Mouse (Mus musculus): ENCODE measurements around the gene Palm. TPM values are rescaled to one million over a fixed set of nuclear protein-coding genes. Genes with fewer than 3 reads are reported as not detected.
A peak's percentile ranks its signal among the peaks of the same experiment; 100 is the strongest.

Gene Palm
- total and polyA plus RNA-seq, 2 experiments from 2014 or later: 156 to 242 TPM

DNA sequence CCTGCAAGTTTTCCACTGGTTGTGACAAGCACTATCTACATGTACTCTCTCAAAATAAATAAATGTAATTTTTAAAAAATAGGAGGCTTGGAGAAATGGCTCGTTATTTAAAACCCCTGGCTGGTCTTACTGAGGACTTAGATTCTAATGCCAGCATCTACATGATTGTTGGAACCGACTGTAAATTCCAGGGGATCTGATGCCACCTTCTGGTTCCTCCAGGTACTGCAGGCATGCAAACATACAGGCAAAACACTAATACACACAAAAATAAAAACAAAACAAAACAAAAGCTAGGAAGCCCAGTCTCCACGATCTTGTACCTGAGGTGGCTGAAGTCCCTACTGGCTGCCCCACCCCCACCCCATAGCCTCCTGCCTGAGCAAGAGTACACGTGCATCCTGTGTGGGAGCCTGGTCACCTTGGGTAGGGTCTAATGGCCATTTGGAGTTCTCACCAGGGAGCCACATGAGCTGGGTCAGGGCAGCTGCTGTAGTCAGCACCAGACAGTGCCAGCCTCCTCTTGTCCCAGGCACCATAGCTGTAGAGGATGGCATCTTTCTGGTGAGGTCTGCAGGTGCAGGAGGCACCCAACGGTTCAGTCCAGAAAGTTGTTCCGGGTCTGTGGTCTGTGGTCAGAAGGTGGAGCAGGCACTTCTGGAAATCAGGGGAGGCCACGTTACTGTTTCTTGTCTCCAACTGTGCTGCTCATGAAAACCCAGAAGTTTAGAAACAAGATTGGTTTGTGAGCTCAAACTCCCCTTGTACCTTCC, 4.8 kb upstream of the Palm start:
- Histone ChIP-seq H3K4me1 (ENCODE audit: insufficient read depth, low read length) (no peaks in the 10 kb centered on the region), H3K4me3 (ENCODE audit: low read length) (no peak overlapping the region), H3K36me3 (ENCODE audit: insufficient read depth, low read length) (no peaks in the 10 kb centered on the region), H3K27me3 (ENCODE audit: insufficient read depth, low read length) (no peaks in the 10 kb centered on the region), H3K9ac (replicated peaks; ENCODE audit: low read length) (no peak overlapping the region), H3K4me2 (ENCODE audit: low read depth, low read length) (no peak overlapping the region), H3K9me3 (ENCODE audit: low read length) (no peaks in the 10 kb centered on the region), H3K27ac (no peak overlapping the region)
- DNase-seq (ENCODE audit: low spot score): peak; percentile 87
- WGBS: 36% methylated on average over 7 of the region's 7 CpGs
- ATAC-seq: no peak
- TF ChIP-seq CTCF (IDR thresholded peaks at IDR 0.05; ENCODE audit: low read depth): peak; percentile 91

DNA sequence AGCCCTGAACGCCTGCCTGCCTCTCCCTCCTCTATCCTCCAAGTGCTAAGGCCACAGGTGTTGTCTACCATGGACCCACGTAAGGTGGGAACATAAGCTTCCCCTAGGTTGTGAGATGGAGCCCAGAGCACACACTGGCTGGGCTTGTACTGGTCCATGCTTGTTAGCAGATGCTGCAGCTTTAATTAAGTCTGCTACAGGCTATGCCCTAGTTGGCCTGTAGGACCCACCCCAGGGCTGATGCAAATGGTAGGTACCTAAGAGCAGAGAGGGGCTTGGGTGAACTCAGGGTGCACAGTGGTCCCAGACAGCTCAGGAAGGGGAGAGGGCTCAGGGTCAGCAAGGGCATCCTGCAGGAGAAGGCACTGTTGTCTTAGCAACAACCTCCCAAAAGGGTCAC, 3.8 kb upstream of the Palm start:
- WGBS: 49% methylated on average over 2 of the region's 2 CpGs
- Histone ChIP-seq H3K36me3 (ENCODE audit: insufficient read depth, low read length) (no peaks in the 10 kb centered on the region), H3K9ac (replicated peaks; ENCODE audit: low read length) (no peak overlapping the region), H3K9me3 (ENCODE audit: low read length) (no peaks in the 10 kb centered on the region), H3K27ac (no peak overlapping the region), H3K4me2 (ENCODE audit: low read depth, low read length) (no peak overlapping the region), H3K4me1 (ENCODE audit: insufficient read depth, low read length) (0 out of 2 replicates have a peak, but pooled peaks cover under 1% of the 10 kb centered on the region), H3K4me3 (ENCODE audit: low read length) (no peak overlapping the region), H3K27me3 (ENCODE audit: insufficient read depth, low read length) (no peaks in the 10 kb centered on the region)
- DNase-seq (ENCODE audit: low spot score) (no peak), ATAC-seq (no peak)
- no peak for TF ChIP-seq CTCF (IDR thresholded peaks at IDR 0.05; ENCODE audit: low read depth)

DNA sequence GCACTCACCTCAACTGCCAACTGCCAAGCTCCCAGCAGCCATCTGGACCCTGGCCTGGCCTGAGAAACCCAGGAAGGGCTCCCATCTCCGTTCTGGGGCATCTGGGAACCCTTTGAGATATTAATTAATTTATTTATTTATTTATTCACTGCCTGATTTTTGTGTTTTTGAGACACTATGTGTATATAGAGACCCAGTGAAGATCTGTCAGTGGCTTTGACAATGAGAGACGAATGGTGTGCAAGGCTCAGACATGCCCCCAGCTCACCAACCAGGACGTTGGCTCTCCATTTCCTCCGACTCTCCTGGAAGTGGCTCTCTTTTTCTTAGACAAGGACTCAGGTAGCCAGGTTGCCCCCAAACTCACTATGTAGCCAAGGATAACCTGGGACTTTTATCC, 2.5 kb upstream of the Palm start, which contains the start of gene Prss57:
Gene Prss57 (minus strand): TSS at position 101 of the 400 bp plus-strand sequence.
- no peak for DNase-seq (ENCODE audit: low spot score)
- Histone ChIP-seq H3K9ac (replicated peaks; ENCODE audit: low read length) (no peak within 1 kb of the TSS), H3K27ac (no peak within 1 kb of the TSS), H3K4me1 (ENCODE audit: insufficient read depth, low read length) (peaks cover 9% of the 10 kb centered on the region), H3K9me3 (ENCODE audit: low read length) (no peaks in the 10 kb centered on the region), H3K4me3 (ENCODE audit: low read length) (no peak within 1 kb of the TSS), H3K27me3 (ENCODE audit: insufficient read depth, low read length) (no peaks in the 10 kb centered on the region), H3K36me3 (ENCODE audit: insufficient read depth, low read length) (no peaks in the 10 kb centered on the region), H3K4me2 (ENCODE audit: low read depth, low read length) (no peak within 1 kb of the TSS)
- no peak for TF ChIP-seq CTCF (IDR thresholded peaks at IDR 0.05; ENCODE audit: low read depth)
- ATAC-seq: no peak
- 86% methylated on average over 4 of the region's 4 CpGs for WGBS

DNA sequence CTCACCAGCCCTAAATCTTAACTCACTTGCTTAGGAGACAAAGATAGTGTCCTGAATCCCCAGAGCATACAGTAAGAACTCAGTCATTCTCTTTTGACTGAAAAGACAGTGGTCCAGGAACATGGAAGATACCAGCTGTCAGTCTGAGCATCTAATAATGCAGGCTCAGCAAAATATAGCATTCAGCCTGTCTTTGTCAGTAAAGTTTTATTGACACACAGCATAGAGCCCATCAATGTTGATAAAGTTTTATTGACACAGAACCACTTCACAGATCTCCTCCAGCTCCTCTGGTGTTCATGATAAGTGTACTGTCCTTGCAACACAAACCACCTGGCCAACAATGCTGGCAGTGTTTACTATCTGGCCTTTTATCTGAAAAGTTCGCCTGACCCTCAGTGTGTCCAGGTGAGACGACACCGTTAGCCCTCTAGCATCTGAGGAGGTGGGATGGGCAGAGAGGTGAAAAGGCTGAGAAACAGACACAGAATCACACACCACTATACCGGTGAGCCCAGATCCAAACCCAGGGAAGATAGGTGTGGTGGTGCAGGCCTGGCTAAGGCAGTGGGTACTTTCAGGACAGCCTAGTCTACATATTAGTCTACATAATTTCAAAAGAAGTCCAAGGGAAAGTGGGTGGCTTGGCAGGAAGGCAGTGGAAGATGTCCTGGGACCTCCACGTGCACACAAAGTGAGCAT, 882 bp upstream of the Palm start:
- ATAC-seq: no peak
- no peak for DNase-seq (ENCODE audit: low spot score)
- H3K27me3 ChIP-seq (ENCODE audit: insufficient read depth, low read length): no peaks in the 10 kb centered on the region
- H3K9ac ChIP-seq (replicated peaks; ENCODE audit: low read length): no peak overlapping the region
- TF ChIP-seq CTCF (IDR thresholded peaks at IDR 0.05; ENCODE audit: low read depth): no peak
- H3K4me1 ChIP-seq (ENCODE audit: insufficient read depth, low read length): peaks cover 13% of the 10 kb centered on the region
- WGBS: 88% methylated on average over 5 of the region's 5 CpGs
- H3K4me2 ChIP-seq (ENCODE audit: low read depth, low read length): no peak overlapping the region; the same call in 1 of the 2 replicates
- H3K9me3 ChIP-seq (ENCODE audit: low read length): no peaks in the 10 kb centered on the region
- H3K4me3 ChIP-seq (ENCODE audit: low read length): no peak overlapping the region
- no peaks in the 10 kb centered on the region for H3K36me3 ChIP-seq (ENCODE audit: insufficient read depth, low read length)
- no peak overlapping the region for H3K27ac ChIP-seq

DNA sequence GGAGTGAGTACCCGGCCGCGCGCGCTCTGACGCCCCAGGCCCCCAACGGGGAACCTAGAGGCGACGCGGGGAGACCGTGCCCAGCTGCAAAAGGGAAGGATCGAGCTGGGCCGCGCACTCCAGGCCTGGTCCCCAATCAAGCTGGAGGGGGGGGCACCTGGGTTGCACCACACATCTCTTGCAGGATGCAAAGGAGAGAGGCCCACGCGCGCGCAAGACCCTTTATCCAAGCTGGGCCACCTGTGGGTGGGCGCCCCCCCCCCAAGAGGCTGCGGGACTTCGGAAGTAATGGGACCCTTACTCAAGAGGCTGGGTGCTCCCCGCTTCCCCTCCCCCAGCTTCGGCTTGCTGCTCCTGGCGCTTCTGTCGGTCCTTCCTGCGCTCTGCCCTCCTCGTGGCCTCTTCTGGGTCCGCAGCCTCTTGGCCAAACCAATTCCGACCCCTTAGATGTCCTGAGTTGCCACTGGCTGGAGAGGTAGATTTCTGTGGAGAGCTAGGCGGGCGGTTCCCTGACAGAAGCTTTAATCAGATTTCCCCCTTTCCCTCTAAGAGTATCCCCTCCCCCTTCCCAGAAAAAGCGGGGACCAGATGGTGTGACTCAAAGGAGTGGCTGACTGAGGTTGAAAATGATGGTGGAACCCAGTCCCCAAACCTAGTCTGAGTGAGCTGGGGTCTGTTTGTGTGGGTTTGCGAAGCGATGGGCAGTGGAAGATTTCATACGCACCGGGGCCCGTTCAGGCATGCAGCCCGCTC, 542 bp downstream of the Palm start:
- peak overlapping the region; percentile 90 for H3K27ac ChIP-seq
- no peaks in the 10 kb centered on the region for H3K9me3 ChIP-seq (ENCODE audit: low read length)
- peak; percentile 24; the same call in 1 of the 2 replicates for ATAC-seq
- TF ChIP-seq CTCF (IDR thresholded peaks at IDR 0.05; ENCODE audit: low read depth): no peak
- H3K9ac ChIP-seq (replicated peaks; ENCODE audit: low read length): peak overlapping the region; percentile 97
- DNase-seq (ENCODE audit: low spot score): peak; percentile 61
- WGBS: under 1% methylated on average over 30 of the region's 38 CpGs
- H3K36me3 ChIP-seq (ENCODE audit: insufficient read depth, low read length): no peaks in the 10 kb centered on the region
- peaks cover 13% of the 10 kb centered on the region for H3K4me1 ChIP-seq (ENCODE audit: insufficient read depth, low read length)
- peak overlapping the region; percentile 93 for H3K4me3 ChIP-seq (ENCODE audit: low read length)
- no peaks in the 10 kb centered on the region for H3K27me3 ChIP-seq (ENCODE audit: insufficient read depth, low read length)
- H3K4me2 ChIP-seq (ENCODE audit: low read depth, low read length): peak overlapping the region; percentile 80

DNA sequence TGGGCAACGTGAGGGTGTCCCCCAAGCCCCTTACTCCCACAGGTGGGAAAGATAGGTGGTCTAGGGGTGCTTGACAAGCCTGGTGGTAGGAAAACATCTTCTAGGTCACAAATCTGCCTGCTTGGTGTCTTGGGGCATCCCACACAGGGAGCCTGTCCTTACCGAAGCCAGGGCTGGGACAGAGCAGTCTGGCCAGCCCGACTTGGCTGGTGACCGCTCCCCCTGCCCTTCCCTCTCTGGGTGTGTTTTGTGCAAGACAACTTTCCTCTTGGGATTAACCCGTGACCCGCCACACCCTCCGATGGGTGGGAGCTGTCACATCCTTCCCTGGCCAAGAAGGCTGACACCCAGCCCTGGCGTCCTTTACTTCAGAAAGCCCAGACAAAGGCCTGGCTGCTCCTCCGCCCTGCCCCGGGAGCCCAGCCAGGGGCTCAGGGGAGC, 1.1 kb downstream of the Palm start:
- no peaks in the 10 kb centered on the region for H3K36me3 ChIP-seq (ENCODE audit: insufficient read depth, low read length)
- H3K9ac ChIP-seq (replicated peaks; ENCODE audit: low read length): peak overlapping the region; percentile 97
- no peak for TF ChIP-seq CTCF (IDR thresholded peaks at IDR 0.05; ENCODE audit: low read depth)
- under 1% methylated on average over 10 of the region's 10 CpGs for WGBS
- ATAC-seq (peak; percentile 27; the same call in 1 of the 2 replicates), DNase-seq (ENCODE audit: low spot score) (peak; percentile 51)
- H3K4me2 ChIP-seq (ENCODE audit: low read depth, low read length): peak overlapping the region; percentile 80
- H3K4me1 ChIP-seq (ENCODE audit: insufficient read depth, low read length): peaks cover 13% of the 10 kb centered on the region
- H3K9me3 ChIP-seq (ENCODE audit: low read length): no peaks in the 10 kb centered on the region
- H3K4me3 ChIP-seq (ENCODE audit: low read length): peak overlapping the region; percentile 93
- no peaks in the 10 kb centered on the region for H3K27me3 ChIP-seq (ENCODE audit: insufficient read depth, low read length)
- peak overlapping the region; percentile 90 for H3K27ac ChIP-seq
